ENCODE assay signal across 14 mouse cellular contexts in genomic region chr7:141988314-141988806, GRCm38 (mm10). TPM values are rescaled to one million over a fixed set of nuclear protein-coding genes. Genes with fewer than 3 reads are reported as not detected.
A peak's percentile ranks its signal among the peaks of the same experiment; 100 is the strongest.
DNase-seq lines count a peak whose midpoint lies in the region; ATAC-seq lines count a peak whose summit lies in the region.
"Had no signal": no experiment of that assay in that cellular context is flagged by ENCODE, and none has a peak within 500 bp of the region (broad histone marks: within the 10 kb centered on the region; RNA-seq: fewer than 3 reads in every experiment).

No protein-coding gene starts in this region.

- no peak overlapping the region for H3K4me3 ChIP-seq in kidney, embryonic 16.5 days (ENCODE audit: low read length)
- no peak overlapping the region for H3K4me3 ChIP-seq in liver, embryonic 12.5 days
- H3K4me3 ChIP-seq: forebrain, embryonic 12.5 days; lung, embryonic 15.5 days had no signal

- H3K27ac ChIP-seq in kidney, embryonic 16.5 days (ENCODE audit: low read length), result no peak overlapping the region
- H3K27ac ChIP-seq in liver, embryonic 12.5 days, result no peak overlapping the region
- H3K27ac ChIP-seq: forebrain, embryonic 12.5 days; lung, embryonic 15.5 days had no signal

- ATAC-seq in kidney, embryonic 16.5 days (ENCODE audit: low FRiP score, low TSS enrichment), result peak; percentile 87
- ATAC-seq in liver, embryonic 12.5 days, result peak; percentile 59
- ATAC-seq: CD4-positive, CD25-positive, alpha-beta regulatory T cell, adult 4 months had no signal

- H3K36me3 ChIP-seq in kidney, embryonic 16.5 days (ENCODE audit: insufficient read depth, low read length), result no peaks in the 10 kb centered on the region
- H3K36me3 ChIP-seq in liver, embryonic 12.5 days, result no peaks in the 10 kb centered on the region
- H3K36me3 ChIP-seq: lung, embryonic 15.5 days had no signal

- WGBS in kidney, embryonic 16.5 days, result 88% methylated on average over 7 of the region's 7 CpGs
- 72% methylated on average over 7 of the region's 7 CpGs for WGBS in liver, embryonic 12.5 days (ENCODE audit: insufficient replicate concordance)

- H3K4me2 ChIP-seq in kidney, embryonic 16.5 days (replicated peaks; ENCODE audit: low read depth, low read length), result no peak overlapping the region
- H3K4me2 ChIP-seq in liver, embryonic 12.5 days, result no peak overlapping the region
- H3K4me2 ChIP-seq: forebrain, embryonic 12.5 days; lung, embryonic 15.5 days had no signal

- H3K9ac ChIP-seq in kidney, embryonic 16.5 days (replicated peaks; ENCODE audit: low read length), result no peak overlapping the region
- no peak overlapping the region for H3K9ac ChIP-seq in liver, embryonic 12.5 days
- H3K9ac ChIP-seq: forebrain, embryonic 12.5 days; lung, embryonic 15.5 days had no signal

- no peaks in the 10 kb centered on the region for H3K27me3 ChIP-seq in kidney, embryonic 16.5 days (ENCODE audit: insufficient read depth, low read length)
- no peaks in the 10 kb centered on the region for H3K27me3 ChIP-seq in liver, embryonic 12.5 days (replicated peaks)
- H3K27me3 ChIP-seq: forebrain, embryonic 12.5 days; lung, embryonic 15.5 days had no signal

- peak; percentile 62 to 66 for DNase-seq in cerebellum, adult 18-20 months
- peak; percentile 67 to 75 for DNase-seq in cerebellum, postnatal 14 days
- no peak for DNase-seq in heart, adult 11 months
- DNase-seq in thymus, postnatal 36 days, result no peak
- DNase-seq in lung, postnatal 10 days, result no peak
- DNase-seq in urinary bladder, adult 18-20 months (ENCODE audit: low spot score in 2 of 2), result no peak
- DNase-seq: adrenal gland, postnatal 25 days; heart, postnatal 36 days; left cerebral cortex, postnatal 4 days had no signal

- no peaks in the 10 kb centered on the region for H3K4me1 ChIP-seq in kidney, embryonic 16.5 days (ENCODE audit: insufficient read depth, low read length)
- no peaks in the 10 kb centered on the region for H3K4me1 ChIP-seq in liver, embryonic 12.5 days
- H3K4me1 ChIP-seq: forebrain, embryonic 12.5 days; lung, embryonic 15.5 days had no signal

- H3K9me3 ChIP-seq in kidney, embryonic 16.5 days (ENCODE audit: low read length), result no peaks in the 10 kb centered on the region
- no peaks in the 10 kb centered on the region for H3K9me3 ChIP-seq in liver, embryonic 12.5 days (replicated peaks)
- H3K9me3 ChIP-seq: forebrain, embryonic 12.5 days; lung, embryonic 15.5 days had no signal

RNA-seq across cellular contexts. Expression of gene Brsk2, which starts 38.8 kb away (rescaled TPM):
- polyA plus RNA-seq in kidney, embryonic 16.5 days (2015; fragmentation: Nextera tagmentation; extraction: Ambion mirVana), result 0.61 and 0.85 TPM in 2 replicates
- 0.23 and 0.33 TPM in 2 replicates for polyA plus RNA-seq in liver, embryonic 12.5 days (2016; fragmentation: Nextera tagmentation; extraction: Ambion mirVana)

Comparison
In these comparisons a context has a peak if more than half of its experiments do, and no peak if none do; other contexts are left out.
1. DNase-seq: peak in cerebellum, adult 18-20 months (2 of 2) and cerebellum, postnatal 14 days (2 of 2); none in heart, adult 11 months (single experiment), thymus, postnatal 36 days (0 of 2), lung, postnatal 10 days (single experiment) and urinary bladder, adult 18-20 months (0 of 2).